Mouse (Mus musculus): ENCODE results near the gene P2ry6. TPM values are rescaled to one million over a fixed set of nuclear protein-coding genes. Genes with fewer than 3 reads are reported as not detected.

Gene P2ry6
- polyA plus RNA-seq, 1 experiment = 0.04 TPM

- Histone ChIP-seq H3K79me3 (ENCODE audit: low read depth) (peaks cover 11% of the 10 kb centered on the region), H3K4me3 (ENCODE audit: insufficient read depth, poor library complexity, severe bottlenecking) (no peak overlapping the region), H3K36me3 (ENCODE audit: control insufficient read depth, insufficient read depth) (no peaks in the 10 kb centered on the region), H3K27me3 (ENCODE audit: control insufficient read depth, insufficient read depth, insufficient read length) (no peaks in the 10 kb centered on the region), H3ac (ENCODE audit: control insufficient read depth, insufficient read length, low read depth) (no peak overlapping the region), H3K79me2 (ENCODE audit: control insufficient read depth, insufficient read depth) (peaks cover 52% of the 10 kb centered on the region)
- TF ChIP-seq FOSL1 (IDR thresholded peaks at IDR 0.05; ENCODE audit: insufficient read depth, low read length, poor library complexity, severe bottlenecking) (no peak), CTCF (IDR thresholded peaks at IDR 0.05; ENCODE audit: control insufficient read depth, insufficient read depth, insufficient read length) (no peak), MAX (IDR thresholded peaks at IDR 0.05) (no peak), MYOD1 (IDR thresholded peaks at IDR 0.05; ENCODE audit: control insufficient read depth, insufficient read length, low read depth) (no peak), CEBPB (IDR thresholded peaks at IDR 0.05; ENCODE audit: low read depth) (no peak), USF1 (IDR thresholded peaks at IDR 0.05; ENCODE audit: low read depth) (no peak), MYOG (IDR thresholded peaks at IDR 0.05; ENCODE audit: control insufficient read depth, extremely low read depth, insufficient read length) (no peak)
Measured at GRCm38 (mm10) chr7:100894833-100895226, 79.6 kb downstream of the P2ry6 start.

DNA sequence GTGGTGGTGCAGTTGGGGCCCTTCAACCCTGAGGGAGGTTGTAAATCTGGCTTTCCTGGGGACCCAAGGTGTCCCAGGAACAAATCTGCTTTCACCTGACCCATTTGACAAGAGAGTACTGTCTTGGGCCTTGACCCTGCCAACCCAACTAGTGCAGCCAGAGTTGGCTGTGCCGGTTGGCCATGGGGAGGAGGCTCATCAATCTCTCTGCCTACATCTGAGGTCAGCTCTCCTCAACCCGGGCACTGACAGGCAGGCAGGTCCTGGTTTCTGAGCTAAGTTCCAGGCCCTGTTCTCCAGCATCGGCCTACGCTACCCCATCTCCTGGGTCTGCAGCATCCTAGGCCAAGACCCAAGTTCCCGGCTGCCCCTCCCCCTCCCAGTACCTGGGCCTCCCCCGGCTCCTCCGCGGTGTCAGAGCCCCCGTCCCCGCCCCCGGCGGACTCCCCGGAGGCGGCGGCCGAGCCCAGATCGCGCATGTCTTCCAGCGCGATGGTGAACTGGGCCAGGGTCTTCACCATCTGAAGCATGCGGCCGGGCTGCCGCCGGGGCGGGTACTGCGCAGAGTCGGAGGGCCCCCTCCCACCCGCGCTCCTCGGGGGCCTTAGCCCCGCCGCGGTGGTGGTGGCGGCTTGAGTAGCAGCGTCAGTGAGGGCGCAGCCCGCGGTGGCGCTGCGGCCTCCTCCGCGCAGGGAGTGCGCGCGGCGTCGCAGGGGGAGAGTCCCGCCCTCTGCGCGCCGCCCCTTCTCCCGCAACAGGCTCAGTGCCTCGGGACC is 80.2 kb downstream of the P2ry6 start:
- Histone ChIP-seq H3K4me3 (ENCODE audit: insufficient read depth, poor library complexity, severe bottlenecking) (no peak overlapping the region), H3K79me3 (ENCODE audit: low read depth) (peaks cover 11% of the 10 kb centered on the region), H3K27me3 (ENCODE audit: control insufficient read depth, insufficient read depth, insufficient read length) (no peaks in the 10 kb centered on the region), H3K79me2 (ENCODE audit: control insufficient read depth, insufficient read depth) (peaks cover 52% of the 10 kb centered on the region), H3ac (ENCODE audit: control insufficient read depth, insufficient read length, low read depth) (no peak overlapping the region), H3K36me3 (ENCODE audit: control insufficient read depth, insufficient read depth) (no peaks in the 10 kb centered on the region)
- TF ChIP-seq MYOG (IDR thresholded peaks at IDR 0.05; ENCODE audit: control insufficient read depth, extremely low read depth, insufficient read length) (no peak), MAX (IDR thresholded peaks at IDR 0.05) (no peak), CTCF (IDR thresholded peaks at IDR 0.05; ENCODE audit: control insufficient read depth, insufficient read depth, insufficient read length) (no peak), FOSL1 (IDR thresholded peaks at IDR 0.05; ENCODE audit: insufficient read depth, low read length, poor library complexity, severe bottlenecking) (no peak), USF1 (IDR thresholded peaks at IDR 0.05; ENCODE audit: low read depth) (no peak), CEBPB (IDR thresholded peaks at IDR 0.05; ENCODE audit: low read depth) (no peak), MYOD1 (IDR thresholded peaks at IDR 0.05; ENCODE audit: control insufficient read depth, insufficient read length, low read depth) (no peak)

- Histone ChIP-seq H3K4me3 (ENCODE audit: insufficient read depth, poor library complexity, severe bottlenecking) (no peak overlapping the region), H3K79me2 (ENCODE audit: control insufficient read depth, insufficient read depth) (peaks cover 52% of the 10 kb centered on the region), H3K36me3 (ENCODE audit: control insufficient read depth, insufficient read depth) (no peaks in the 10 kb centered on the region), H3K79me3 (ENCODE audit: low read depth) (peaks cover 11% of the 10 kb centered on the region), H3K27me3 (ENCODE audit: control insufficient read depth, insufficient read depth, insufficient read length) (no peaks in the 10 kb centered on the region), H3ac (ENCODE audit: control insufficient read depth, insufficient read length, low read depth) (no peak overlapping the region)
- TF ChIP-seq MYOD1 (IDR thresholded peaks at IDR 0.05; ENCODE audit: control insufficient read depth, insufficient read length, low read depth) (no peak), CEBPB (IDR thresholded peaks at IDR 0.05; ENCODE audit: low read depth) (no peak), MYOG (IDR thresholded peaks at IDR 0.05; ENCODE audit: control insufficient read depth, extremely low read depth, insufficient read length) (no peak), FOSL1 (IDR thresholded peaks at IDR 0.05; ENCODE audit: insufficient read depth, low read length, poor library complexity, severe bottlenecking) (no peak), MAX (IDR thresholded peaks at IDR 0.05) (no peak), CTCF (IDR thresholded peaks at IDR 0.05; ENCODE audit: control insufficient read depth, insufficient read depth, insufficient read length) (no peak), USF1 (IDR thresholded peaks at IDR 0.05; ENCODE audit: low read depth) (no peak)
Measured at GRCm38 (mm10) chr7:100893249-100894056, 81.0 kb downstream of the P2ry6 start.

Other genes starting within 250 kb of the P2ry6 start
- gene Relt, start 111.2 kb downstream of the P2ry6 start, polyA plus RNA-seq (2012; fragmentation: generic; extraction: Trizol) = 23.7 TPM
- gene Arhgef17, start 42.5 kb downstream of the P2ry6 start, polyA plus RNA-seq (2012; fragmentation: generic; extraction: Trizol) = 35.4 TPM
- 4.5 TPM for gene P2ry2, start 38.2 kb upstream of the P2ry6 start, polyA plus RNA-seq (2012; fragmentation: generic; extraction: Trizol)
- gene Fchsd2, start 118.2 kb upstream of the P2ry6 start, polyA plus RNA-seq (2012; fragmentation: generic; extraction: Trizol) = 2.4 TPM